Mouse (Mus musculus) intestine, embryonic 15.5 days (tissue): ENCODE results near the gene Tbc1d22b. TPM values are rescaled to one million over a fixed set of nuclear protein-coding genes. Genes with fewer than 3 reads are reported as not detected.

Source experiments
- ATAC-seq: fragments of 200-750 bp; cut with Nextera tagmentation; 2 replicates; pipeline ENCODE4 v1.8.0; 2017; ENCODE audit warnings: moderate TSS enrichment, moderate library complexity
- H3K27ac ChIP-seq: fragments of 300-500 bp; sonication (generic); 2 replicates; pipeline ENCODE4 v1.5.1; 2015; ENCODE audit warnings: mild to moderate bottlenecking, inconsistent platforms
- H3K27me3 ChIP-seq: fragments of 300-500 bp; sonication (generic); replicated peaks from 2 replicates; pipeline ENCODE4 v1.6.1; 2015; ENCODE audit warnings: inconsistent platforms
- H3K36me3 ChIP-seq: fragments of 300-500 bp; sonication (generic); 2 replicates; pipeline ENCODE4 v1.6.1; 2015; ENCODE audit warnings: inconsistent platforms
- H3K4me1 ChIP-seq: fragments of 300-500 bp; sonication (generic); replicated peaks from 2 replicates; pipeline ENCODE4 v1.6.1; 2015; ENCODE audit warnings: inconsistent platforms
- H3K4me2 ChIP-seq: fragments of 300-500 bp; sonication (generic); replicated peaks from 2 replicates; pipeline ENCODE4 v1.6.1; 2015; ENCODE audit warnings: mild to moderate bottlenecking, inconsistent platforms
- H3K4me3 ChIP-seq: fragments of 300-500 bp; sonication (generic); replicated peaks from 2 replicates; pipeline ENCODE4 v1.5.1; 2015; ENCODE audit warnings: inconsistent platforms
- H3K9ac ChIP-seq: fragments of 300-500 bp; sonication (generic); 2 replicates; pipeline ENCODE4 v1.6.1; 2015; ENCODE audit warnings: inconsistent platforms
- H3K9me3 ChIP-seq: fragments of 300-500 bp; sonication (generic); 2 replicates; pipeline ENCODE4 v1.6.1; 2016; ENCODE audit warnings: inconsistent platforms
- WGBS: fragments of 180-500 bp; shearing (Covaris S2); methylation state at CpG from one replicate; pipeline ENCODE4 v1.1.7; 2015; 5-methylcytosine and 5-hydroxymethylcytosine counted together
- polyA plus RNA-seq: library from polyadenylated mRNA; unstranded; fragments of >200 nt; fragmentation: Nextera tagmentation; extraction: Ambion mirVana; gene quantifications from 2 replicates; pipeline ENCODE4 v1.2.1, GENCODE M21; 2015

The Tbc1d22b gene
- polyA plus RNA-seq, 1 experiment from 2014 or later: 13.8 TPM

DNA sequence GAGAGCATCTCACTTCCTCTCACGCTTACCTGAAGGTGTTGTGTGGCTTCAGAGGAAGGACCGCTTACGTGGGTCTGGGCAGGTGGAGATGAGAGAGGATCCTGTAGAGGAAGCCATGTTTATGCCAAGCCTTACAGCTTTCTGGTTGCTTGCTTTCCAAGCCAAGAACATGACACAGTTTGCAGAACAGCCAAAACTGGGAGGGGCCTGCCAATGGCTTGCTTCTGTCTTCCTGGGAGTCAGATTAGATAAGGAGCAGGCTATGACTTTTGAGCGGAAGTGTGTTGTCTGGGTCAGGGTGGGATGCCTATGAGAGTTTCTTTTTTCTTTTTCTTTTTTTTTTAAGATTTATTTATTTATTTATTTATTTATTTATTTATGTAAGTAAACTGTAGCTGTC lies 87.8 kb downstream of the Tbc1d22b start:
- Histone ChIP-seq H3K27ac (no peak overlapping the region), H3K4me1 (no peaks in the 10 kb centered on the region), H3K4me2 (no peak overlapping the region), H3K36me3 (peaks cover 24% of the 10 kb centered on the region; the same call in 1 of the 2 replicates), H3K9ac (no peak overlapping the region), H3K4me3 (no peak overlapping the region), H3K9me3 (no peaks in the 10 kb centered on the region), H3K27me3 (no peaks in the 10 kb centered on the region)
- no peak for ATAC-seq
- WGBS: 90% methylated on average over 4 of the region's 4 CpGs

GRCm38 (mm10) chr17:29637895-29638294 lies 88.3 kb downstream of the Tbc1d22b start:
- no peak for ATAC-seq
- no peak overlapping the region for H3K4me3 ChIP-seq
- H3K9me3 ChIP-seq: no peaks in the 10 kb centered on the region
- no peaks in the 10 kb centered on the region for H3K27me3 ChIP-seq
- peaks cover 24% of the 10 kb centered on the region; the same call in 1 of the 2 replicates for H3K36me3 ChIP-seq
- no peak overlapping the region for H3K27ac ChIP-seq
- H3K4me1 ChIP-seq: no peaks in the 10 kb centered on the region
- H3K9ac ChIP-seq: no peak overlapping the region
- H3K4me2 ChIP-seq: no peak overlapping the region
- WGBS: 79% methylated on average over 8 of the region's 8 CpGs

DNA sequence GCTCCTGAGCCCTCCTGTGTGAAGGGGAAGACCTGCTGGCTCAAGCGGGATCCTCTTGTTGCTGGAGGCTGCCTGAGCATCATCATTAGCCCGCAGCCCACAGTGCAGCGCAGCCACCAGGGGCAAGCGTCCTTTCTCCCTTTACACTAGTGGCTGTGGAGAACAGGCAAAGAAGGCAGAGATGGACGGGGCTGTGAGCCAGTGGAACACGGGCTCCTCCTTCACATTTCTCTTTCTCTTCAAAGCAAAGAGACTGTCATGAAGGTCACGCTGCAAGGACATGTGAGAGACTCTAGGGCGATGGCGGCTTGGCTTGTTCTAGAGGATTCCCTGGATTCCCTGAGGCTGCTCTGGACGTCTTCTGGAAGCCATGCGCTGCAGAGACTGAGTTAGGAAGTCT lies 91.4 kb downstream of the Tbc1d22b start:
- WGBS: 94% methylated on average over 11 of the region's 11 CpGs
- Histone ChIP-seq H3K4me3 (no peak overlapping the region), H3K27me3 (no peaks in the 10 kb centered on the region), H3K4me2 (no peak overlapping the region), H3K36me3 (peaks cover 16% of the 10 kb centered on the region; the same call in 1 of the 2 replicates), H3K9ac (no peak overlapping the region), H3K4me1 (no peaks in the 10 kb centered on the region), H3K27ac (no peak overlapping the region), H3K9me3 (no peaks in the 10 kb centered on the region)
- no peak for ATAC-seq

DNA sequence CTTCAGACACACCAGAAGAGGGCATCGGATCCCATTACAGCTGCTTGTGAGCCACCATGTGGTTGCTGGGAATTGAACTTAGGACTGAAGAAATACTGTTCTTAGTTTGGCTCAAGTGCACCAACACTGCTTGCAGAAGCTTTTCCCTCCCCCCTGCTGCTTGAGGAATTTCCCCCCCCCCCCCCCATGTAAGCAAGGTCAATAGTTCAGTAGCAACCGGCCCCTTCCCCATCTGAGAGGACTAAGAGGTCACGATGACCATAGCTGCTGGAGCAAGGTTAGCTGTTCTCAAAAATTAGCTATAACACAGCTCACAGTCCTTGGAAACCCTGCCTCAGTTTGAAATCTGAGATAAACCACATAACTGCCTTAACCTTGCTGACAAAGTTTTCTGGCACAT lies 92.6 kb downstream of the Tbc1d22b start:
- Histone ChIP-seq H3K27ac (no peak overlapping the region), H3K9me3 (no peaks in the 10 kb centered on the region), H3K4me3 (no peak overlapping the region), H3K9ac (no peak overlapping the region), H3K36me3 (peaks cover 16% of the 10 kb centered on the region; the same call in 1 of the 2 replicates), H3K4me1 (no peaks in the 10 kb centered on the region), H3K4me2 (no peak overlapping the region), H3K27me3 (no peaks in the 10 kb centered on the region)
- no peak for ATAC-seq
- whole genome bisulfite sequencing: 81% methylated on average over 3 of the region's 3 CpGs

Other genes starting within 250 kb of the Tbc1d22b start
- gene Pi16, start 232.1 kb upstream of the Tbc1d22b start, polyA plus RNA-seq: 0.72 and 0.98 TPM in 2 replicates
- 235 and 275 TPM in 2 replicates for gene Mtch1, start 201.9 kb upstream of the Tbc1d22b start, polyA plus RNA-seq
- 10.5 and 12.3 TPM in 2 replicates for gene Fgd2, start 188.9 kb upstream of the Tbc1d22b start, polyA plus RNA-seq
- 13.4 TPM in 2 replicates for gene Pim1, start 59.0 kb upstream of the Tbc1d22b start, polyA plus RNA-seq
- gene Gm17657, start 147 bp upstream of the Tbc1d22b start, polyA plus RNA-seq: not detected in 2 replicates
- gene Tmem217, start 2.6 kb downstream of the Tbc1d22b start, polyA plus RNA-seq: 0.49 and 0.80 TPM in 2 replicates
- gene Rnf8, start 65.0 kb downstream of the Tbc1d22b start, polyA plus RNA-seq: 62.8 and 64.4 TPM in 2 replicates
- gene Gm28043, start 65.1 kb downstream of the Tbc1d22b start, polyA plus RNA-seq: 2.4 and 2.7 TPM in 2 replicates
- gene Cmtr1, start 110.8 kb downstream of the Tbc1d22b start, polyA plus RNA-seq: 91.1 and 94.7 TPM in 2 replicates
- 12.2 and 14.0 TPM in 2 replicates for gene Ccdc167, start 167.3 kb downstream of the Tbc1d22b start, polyA plus RNA-seq